Mouse (Mus musculus): ENCODE measurements at regions not wholly inside any gene's neighbourhood (a gene's known extent, or its start where the extent isn't known, plus 50 kb on each side); places are given as distances from the start of the nearest gene placed in this dataset.

- Histone ChIP-seq H3K4me2 (ENCODE audit: low read depth, low read length) (no peak overlapping the region), H3K27me3 (ENCODE audit: control insufficient read depth, insufficient read depth, low read length) (no peaks in the 10 kb centered on the region), H3K9ac (replicated peaks; ENCODE audit: low read depth, low read length) (no peak overlapping the region), H3K27ac (ENCODE audit: low read depth, low read length) (no peak overlapping the region), H3K4me1 (ENCODE audit: control insufficient read depth, insufficient read depth, low read length) (no peaks in the 10 kb centered on the region), H3K4me3 (ENCODE audit: low read depth, low read length) (no peak overlapping the region), H3K9me3 (ENCODE audit: control insufficient read depth, low read length) (no peaks in the 10 kb centered on the region), H3K36me3 (ENCODE audit: control insufficient read depth, insufficient read depth, low read length) (no peaks in the 10 kb centered on the region)
- no peak for ATAC-seq (ENCODE audit: low read depth)
- 55% methylated on average over 3 of the region's 3 CpGs for WGBS
These were observed 124.9 kb downstream of the Abhd5 start for GRCm38 (mm10) chr9:122476356-122476755.

- Histone ChIP-seq H3K27me3 (ENCODE audit: control insufficient read depth, insufficient read depth, low read length) (no peaks in the 10 kb centered on the region), H3K4me3 (ENCODE audit: low read depth, low read length) (no peak overlapping the region), H3K27ac (ENCODE audit: low read depth, low read length) (no peak overlapping the region), H3K4me1 (ENCODE audit: control insufficient read depth, insufficient read depth, low read length) (no peaks in the 10 kb centered on the region), H3K9ac (replicated peaks; ENCODE audit: low read depth, low read length) (no peak overlapping the region), H3K4me2 (ENCODE audit: low read depth, low read length) (no peak overlapping the region), H3K9me3 (ENCODE audit: control insufficient read depth, low read length) (no peaks in the 10 kb centered on the region), H3K36me3 (ENCODE audit: control insufficient read depth, insufficient read depth, low read length) (no peaks in the 10 kb centered on the region)
- ATAC-seq (ENCODE audit: low read depth) = no peak
- WGBS = 93% methylated on average over 5 of the region's 5 CpGs
These were observed 135.6 kb downstream of the Abhd5 start for GRCm38 (mm10) chr9:122487001-122487400.

GRCm38 (mm10) chr9:122494691-122495090 lies 143.3 kb downstream of the Abhd5 start:
- H3K9ac ChIP-seq (replicated peaks; ENCODE audit: low read depth, low read length) = no peak overlapping the region
- no peaks in the 10 kb centered on the region for H3K27me3 ChIP-seq (ENCODE audit: control insufficient read depth, insufficient read depth, low read length)
- ATAC-seq (ENCODE audit: low read depth) = no peak
- H3K4me2 ChIP-seq (ENCODE audit: low read depth, low read length) = no peak overlapping the region
- H3K4me3 ChIP-seq (ENCODE audit: low read depth, low read length) = no peak overlapping the region
- H3K4me1 ChIP-seq (ENCODE audit: control insufficient read depth, insufficient read depth, low read length) = no peaks in the 10 kb centered on the region
- H3K27ac ChIP-seq (ENCODE audit: low read depth, low read length) = no peak overlapping the region
- 84% methylated on average over 9 of the region's 9 CpGs for WGBS
- no peaks in the 10 kb centered on the region for H3K9me3 ChIP-seq (ENCODE audit: control insufficient read depth, low read length)
- no peaks in the 10 kb centered on the region for H3K36me3 ChIP-seq (ENCODE audit: control insufficient read depth, insufficient read depth, low read length)

GRCm38 (mm10) chr9:122496482-122496985 lies 145.1 kb downstream of the Abhd5 start:
- WGBS = 81% methylated on average over 2 of the region's 2 CpGs
- H3K27ac ChIP-seq (ENCODE audit: low read depth, low read length) = no peak overlapping the region
- no peak for ATAC-seq (ENCODE audit: low read depth)
- H3K9me3 ChIP-seq (ENCODE audit: control insufficient read depth, low read length) = no peaks in the 10 kb centered on the region
- no peaks in the 10 kb centered on the region for H3K4me1 ChIP-seq (ENCODE audit: control insufficient read depth, insufficient read depth, low read length)
- no peak overlapping the region for H3K4me3 ChIP-seq (ENCODE audit: low read depth, low read length)
- H3K4me2 ChIP-seq (ENCODE audit: low read depth, low read length) = no peak overlapping the region
- H3K9ac ChIP-seq (replicated peaks; ENCODE audit: low read depth, low read length) = no peak overlapping the region
- no peaks in the 10 kb centered on the region for H3K36me3 ChIP-seq (ENCODE audit: control insufficient read depth, insufficient read depth, low read length)
- H3K27me3 ChIP-seq (ENCODE audit: control insufficient read depth, insufficient read depth, low read length) = no peaks in the 10 kb centered on the region

- 47% methylated on average over 13 of the region's 13 CpGs for WGBS
These were observed 150.5 kb downstream of the Abhd5 start for GRCm38 (mm10) chr9:122501864-122502341.

GRCm38 (mm10) chr9:122521569-122521968 lies 170.2 kb downstream of the Abhd5 start:
- Histone ChIP-seq H3K27ac (ENCODE audit: low read depth, low read length) (no peak overlapping the region), H3K4me1 (ENCODE audit: control insufficient read depth, insufficient read depth, low read length) (no peaks in the 10 kb centered on the region), H3K9me3 (ENCODE audit: control insufficient read depth, low read length) (no peaks in the 10 kb centered on the region), H3K4me2 (ENCODE audit: low read depth, low read length) (no peak overlapping the region), H3K9ac (replicated peaks; ENCODE audit: low read depth, low read length) (no peak overlapping the region), H3K4me3 (ENCODE audit: low read depth, low read length) (no peak overlapping the region), H3K27me3 (ENCODE audit: control insufficient read depth, insufficient read depth, low read length) (no peaks in the 10 kb centered on the region), H3K36me3 (ENCODE audit: control insufficient read depth, insufficient read depth, low read length) (no peaks in the 10 kb centered on the region)
- 78% methylated on average over 5 of the region's 5 CpGs for WGBS
- no peak for ATAC-seq (ENCODE audit: low read depth)

More at GRCm38 (mm10) chr9:122501864-122502341, 150.5 kb downstream of the Abhd5 start:
- Histone ChIP-seq H3K9me3 (ENCODE audit: control insufficient read depth, low read length) (no peaks in the 10 kb centered on the region), H3K4me1 (ENCODE audit: control insufficient read depth, insufficient read depth, low read length) (no peaks in the 10 kb centered on the region), H3K27ac (ENCODE audit: low read depth, low read length) (no peak overlapping the region), H3K36me3 (ENCODE audit: control insufficient read depth, insufficient read depth, low read length) (no peaks in the 10 kb centered on the region), H3K4me3 (ENCODE audit: low read depth, low read length) (no peak overlapping the region), H3K9ac (replicated peaks; ENCODE audit: low read depth, low read length) (no peak overlapping the region), H3K27me3 (ENCODE audit: control insufficient read depth, insufficient read depth, low read length) (no peaks in the 10 kb centered on the region), H3K4me2 (ENCODE audit: low read depth, low read length) (no peak overlapping the region)
- ATAC-seq (ENCODE audit: low read depth) = no peak

GRCm38 (mm10) chr9:122525621-122526055 lies 174.2 kb downstream of the Abhd5 start:
- Histone ChIP-seq H3K27ac (ENCODE audit: low read depth, low read length) (no peak overlapping the region), H3K9me3 (ENCODE audit: control insufficient read depth, low read length) (no peaks in the 10 kb centered on the region), H3K4me2 (ENCODE audit: low read depth, low read length) (no peak overlapping the region), H3K4me3 (ENCODE audit: low read depth, low read length) (no peak overlapping the region), H3K36me3 (ENCODE audit: control insufficient read depth, insufficient read depth, low read length) (no peaks in the 10 kb centered on the region), H3K27me3 (ENCODE audit: control insufficient read depth, insufficient read depth, low read length) (no peaks in the 10 kb centered on the region), H3K9ac (replicated peaks; ENCODE audit: low read depth, low read length) (no peak overlapping the region), H3K4me1 (ENCODE audit: control insufficient read depth, insufficient read depth, low read length) (no peaks in the 10 kb centered on the region)
- no peak for ATAC-seq (ENCODE audit: low read depth)
- WGBS = 19% methylated on average over 10 of the region's 10 CpGs

GRCm38 (mm10) chr9:122528267-122528666 lies 176.9 kb downstream of the Abhd5 start:
- no peak overlapping the region for H3K27ac ChIP-seq (ENCODE audit: low read depth, low read length)
- H3K9me3 ChIP-seq (ENCODE audit: control insufficient read depth, low read length) = no peaks in the 10 kb centered on the region
- no peak for ATAC-seq (ENCODE audit: low read depth)
- H3K9ac ChIP-seq (replicated peaks; ENCODE audit: low read depth, low read length) = no peak overlapping the region
- no peaks in the 10 kb centered on the region for H3K27me3 ChIP-seq (ENCODE audit: control insufficient read depth, insufficient read depth, low read length)
- no peak overlapping the region for H3K4me2 ChIP-seq (ENCODE audit: low read depth, low read length)
- H3K4me1 ChIP-seq (ENCODE audit: control insufficient read depth, insufficient read depth, low read length) = no peaks in the 10 kb centered on the region
- no peaks in the 10 kb centered on the region for H3K36me3 ChIP-seq (ENCODE audit: control insufficient read depth, insufficient read depth, low read length)
- 75% methylated on average over 6 of the region's 6 CpGs for WGBS
- H3K4me3 ChIP-seq (ENCODE audit: low read depth, low read length) = no peak overlapping the region

- Histone ChIP-seq H3K9me3 (ENCODE audit: control insufficient read depth, low read length) (no peaks in the 10 kb centered on the region), H3K4me2 (ENCODE audit: low read depth, low read length) (no peak overlapping the region), H3K9ac (replicated peaks; ENCODE audit: low read depth, low read length) (no peak overlapping the region), H3K4me3 (ENCODE audit: low read depth, low read length) (no peak overlapping the region), H3K27ac (ENCODE audit: low read depth, low read length) (no peak overlapping the region), H3K36me3 (ENCODE audit: control insufficient read depth, insufficient read depth, low read length) (no peaks in the 10 kb centered on the region), H3K4me1 (ENCODE audit: control insufficient read depth, insufficient read depth, low read length) (0 out of 2 replicates have a peak, but pooled peaks cover 2% of the 10 kb centered on the region), H3K27me3 (ENCODE audit: control insufficient read depth, insufficient read depth, low read length) (no peaks in the 10 kb centered on the region)
- no peak for ATAC-seq (ENCODE audit: low read depth)
These were observed 178.3 kb downstream of the Abhd5 start for GRCm38 (mm10) chr9:122529721-122530120.
